Mouse (Mus musculus) cerebellum, postnatal 25 days (tissue): ENCODE measurements around the gene Elmod1.
A peak's percentile ranks its signal among the peaks of the same experiment; 100 is the strongest.

Experiments
- DNase-seq, 2 experiments: peaks; one replicate each; pipeline ENCODE4 v3.0.0; 2021; ENCODE audit warnings: mixed read lengths in 2 of 2

The Elmod1 gene

GRCm38 (mm10) chr9:53906798-53907197 lies 68.3 kb downstream of the Elmod1 start:
- DNase-seq: no peak

GRCm38 (mm10) chr9:53905418-53905817 lies 69.7 kb downstream of the Elmod1 start:
- no peak for DNase-seq

GRCm38 (mm10) chr9:53903215-53903842 lies 71.8 kb downstream of the Elmod1 start:
- no peak for DNase-seq

GRCm38 (mm10) chr9:53899836-53900235 lies 75.3 kb downstream of the Elmod1 start:
- peak; percentile 35 to 46 for DNase-seq

- no peak for DNase-seq
Observed at GRCm38 (mm10) chr9:53895827-53896226, 79.3 kb downstream of the Elmod1 start.

GRCm38 (mm10) chr9:53890075-53890474 lies 85.0 kb downstream of the Elmod1 start:
- DNase-seq: peak; percentile 52 to 77

GRCm38 (mm10) chr9:53883588-53884280 lies 91.4 kb downstream of the Elmod1 start:
- DNase-seq: peak; percentile 17 to 32

GRCm38 (mm10) chr9:53877423-53877822 lies 97.7 kb downstream of the Elmod1 start:
- no peak for DNase-seq

- DNase-seq: no peak
Observed at GRCm38 (mm10) chr9:53873239-53873638, 101.9 kb downstream of the Elmod1 start.
